Mouse (Mus musculus) ES-E14 (cell line): ENCODE data around the gene Qtrt2.

Experiments
- CHD2 ChIP-seq: IDR thresholded peaks from 2 replicates; pipeline ENCODE4 v1.6.1; 2014; ENCODE audit warnings: mild to moderate bottlenecking, low read depth, low read length, inconsistent platforms
- HCFC1 ChIP-seq: IDR thresholded peaks from 2 replicates; pipeline ENCODE4 v1.6.1; 2012; ENCODE audit warnings: low read length, inconsistent platforms, borderline replicate concordance; ENCODE audit not compliant: insufficient read depth
- MAFK ChIP-seq: IDR thresholded peaks from 2 replicates; pipeline ENCODE4 v1.6.1; 2014; ENCODE audit warnings: mild to moderate bottlenecking, low read depth, low read length, inconsistent platforms; ENCODE audit not compliant: insufficient read depth
- ZC3H11A ChIP-seq: IDR thresholded peaks from 2 replicates; pipeline ENCODE4 v1.6.1; 2012; ENCODE audit warnings: low read depth, mild to moderate bottlenecking, inconsistent platforms, low read length, borderline replicate concordance
- ZNF384 ChIP-seq: IDR thresholded peaks from 2 replicates; pipeline ENCODE4 v1.6.1; 2012; ENCODE audit warnings: low read depth, low read length, inconsistent platforms

DNA sequence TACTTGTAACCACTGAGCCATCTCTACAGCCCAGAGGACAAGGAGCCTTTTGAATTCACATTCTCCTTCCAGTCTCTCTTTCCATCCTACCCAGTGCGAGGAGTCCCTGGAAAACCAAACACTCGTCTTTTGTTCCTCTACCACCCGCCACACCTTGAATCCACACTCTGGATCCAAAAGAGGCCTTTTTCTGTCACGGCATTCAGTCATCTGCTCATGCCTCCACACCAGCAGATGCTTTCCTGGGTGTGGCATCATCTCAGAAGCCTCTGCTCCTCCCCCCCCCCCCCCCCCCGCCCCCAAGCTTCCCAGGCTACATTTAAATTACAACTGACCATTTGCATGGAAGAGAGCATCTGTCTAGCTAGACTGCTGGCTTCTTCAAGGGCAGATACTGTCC is 110.3 kb downstream of the Qtrt2 start:
- TF ChIP-seq CHD2 (no peak), ZC3H11A (no peak), HCFC1 (no peak), MAFK (no peak), ZNF384 (no peak)
